ENCODE assay signal across 22 mouse cellular contexts in the genomic region with DNA sequence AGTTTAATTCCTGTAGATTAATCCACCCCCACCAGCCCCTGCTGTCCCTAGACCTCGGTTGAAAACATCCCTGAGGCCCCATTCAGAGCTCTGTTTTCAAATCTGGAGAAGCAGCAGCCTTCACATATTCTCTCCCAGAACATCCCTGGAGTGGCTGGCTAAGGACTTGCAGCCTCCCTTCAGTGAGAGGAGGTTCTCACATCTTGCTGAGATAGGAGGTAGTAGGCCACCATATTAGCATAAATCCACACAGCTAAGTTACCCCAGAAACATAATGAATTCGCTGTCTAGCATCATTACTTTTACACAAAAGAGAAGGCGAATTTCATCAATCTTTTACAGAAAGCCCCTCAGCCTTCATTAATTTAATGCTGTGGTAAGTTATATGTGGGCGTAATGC. TPM values are rescaled to one million over a fixed set of nuclear protein-coding genes. Genes with fewer than 3 reads are reported as not detected.
"Had no signal": no experiment of that assay in that cellular context is flagged by ENCODE, and none has a peak within 500 bp of the region (broad histone marks: within the 10 kb centered on the region; RNA-seq: fewer than 3 reads in every experiment).

No protein-coding gene starts in this region.

- H3K4me1 ChIP-seq: intestine, embryonic 15.5 days had no signal

- H3K27me3 ChIP-seq: hindbrain, embryonic 15.5 days; intestine, embryonic 15.5 days had no signal

- H3K4me3 ChIP-seq: gastrocnemius, adult 2 months; layer of hippocampus, adult 2 months; left cerebral cortex, adult 2 months had no signal

- DNase-seq: gastrocnemius, adult 2 months; gastrocnemius, postnatal 10 days; gastrocnemius, postnatal 25 days; heart, adult 18-20 months; heart, postnatal 10 days; heart, postnatal 4 days; kidney, adult 18-20 months; kidney, adult 8-10 months; kidney, postnatal 10 days; liver had no signal

- H3K27ac ChIP-seq: gastrocnemius, adult 2 months; heart, embryonic 10.5 days; hindbrain, embryonic 15.5 days; intestine, embryonic 15.5 days; layer of hippocampus, adult 2 months; left cerebral cortex, adult 2 months; limb, embryonic 10.5 days; limb, embryonic 12.5 days had no signal

- H3K36me3 ChIP-seq: heart, embryonic 10.5 days; heart, embryonic 12.5 days; hindbrain, embryonic 10.5 days; hindbrain, embryonic 15.5 days; intestine, embryonic 15.5 days; limb, embryonic 10.5 days; limb, embryonic 12.5 days had no signal

- ATAC-seq: inflammation-experienced regulatory T-cells, adult 6 months had no signal

- H3K9ac ChIP-seq: intestine, embryonic 15.5 days; limb, embryonic 12.5 days had no signal

- H3K9me3 ChIP-seq: heart, embryonic 10.5 days; heart, embryonic 12.5 days; hindbrain, embryonic 10.5 days; hindbrain, embryonic 15.5 days; intestine, embryonic 15.5 days; limb, embryonic 10.5 days; limb, embryonic 12.5 days had no signal

RNA-seq across cellular contexts. Expression of a gene that starts 47.2 kb away (rescaled TPM):
- polyA plus RNA-seq: heart, embryonic 14.5 days; heart, embryonic 16.5 days; hindbrain, embryonic 10.5 days; inflammation-experienced regulatory T-cells, adult 6 months; limb, embryonic 10.5 days; limb, embryonic 12.5 days had no signal
